Mouse (Mus musculus): ENCODE data around the gene Apopt1. TPM values are rescaled to one million over a fixed set of nuclear protein-coding genes. Genes with fewer than 3 reads are reported as not detected.

Apopt1 gene
- total RNA-seq, 2 experiments from 2014 or later = 37.9 to 38.6 TPM

- intact Hi-C loops (cut with DNase I) = no loop called here
- no peak for DNase-seq (ENCODE audit: extremely low spot score in 1 of 2, low spot score in 2 of 2)
These were observed 77.0 kb downstream of the Apopt1 start for GRCm38 (mm10) chr12:111790090-111790489.

- DNase-seq (ENCODE audit: extremely low spot score in 1 of 2, low spot score in 2 of 2) = no peak
- intact Hi-C loops (cut with DNase I) = no loop called here
These were observed 77.6 kb downstream of the Apopt1 start for GRCm38 (mm10) chr12:111790631-111791030.

GRCm38 (mm10) chr12:111791474-111792104 is 78.5 kb downstream of the Apopt1 start:
- intact Hi-C loops (cut with DNase I) = no loop called here
- no peak for DNase-seq (ENCODE audit: extremely low spot score in 1 of 2, low spot score in 2 of 2)

- intact Hi-C loops (cut with DNase I) = no loop called here
- no peak for DNase-seq (ENCODE audit: extremely low spot score in 1 of 2, low spot score in 2 of 2)
These were observed 81.0 kb downstream of the Apopt1 start for GRCm38 (mm10) chr12:111794102-111794501.

GRCm38 (mm10) chr12:111794526-111795179 is 81.6 kb downstream of the Apopt1 start:
- no peak for DNase-seq (ENCODE audit: extremely low spot score in 1 of 2, low spot score in 2 of 2)
- intact Hi-C loops (cut with DNase I) = no loop called here

- peak in 1 of 2 experiments; percentile 63 for DNase-seq (ENCODE audit: extremely low spot score in 1 of 2, low spot score in 2 of 2)
- intact Hi-C loops (cut with DNase I) = no loop called here
These were observed 82.3 kb downstream of the Apopt1 start for GRCm38 (mm10) chr12:111795180-111795895.

GRCm38 (mm10) chr12:111797251-111797650 is 84.2 kb downstream of the Apopt1 start:
- DNase-seq (ENCODE audit: extremely low spot score in 1 of 2, low spot score in 2 of 2) = no peak
- intact Hi-C loops (cut with DNase I) = no loop called here

GRCm38 (mm10) chr12:111798493-111798892 is 85.4 kb downstream of the Apopt1 start:
- intact Hi-C loops (cut with DNase I) = no loop called here
- DNase-seq (ENCODE audit: extremely low spot score in 1 of 2, low spot score in 2 of 2) = no peak

- intact Hi-C loops (cut with DNase I) = no loop called here
- no peak for DNase-seq (ENCODE audit: extremely low spot score in 1 of 2, low spot score in 2 of 2)
These were observed 87.6 kb downstream of the Apopt1 start for GRCm38 (mm10) chr12:111800459-111801183.

- intact Hi-C loops (cut with DNase I) = no loop called here
- no peak for DNase-seq (ENCODE audit: extremely low spot score in 1 of 2, low spot score in 2 of 2)
These were observed 90.5 kb downstream of the Apopt1 start for GRCm38 (mm10) chr12:111803538-111803937.

Other genes starting within 250 kb of the Apopt1 start
- 1 to 10 TPM; 4.0 TPM for gene Gm266, start 227.4 kb upstream of the Apopt1 start, total RNA-seq (2021)
- gene Eif5, start 175.2 kb upstream of the Apopt1 start, total RNA-seq (2021) = 100 to 1,000 TPM; 265 to 276 TPM
- 100 to 1,000 TPM; 132 to 137 TPM for gene Mark3, start 138.7 kb upstream of the Apopt1 start, total RNA-seq (2021)
- 1,000 to 10,000 TPM in 1 of 2 experiments, 100 to 1,000 TPM in 1; 966 to 1,046 TPM for gene Ckb, start 40.9 kb upstream of the Apopt1 start, total RNA-seq (2021)
- gene Trmt61a, start 35.2 kb upstream of the Apopt1 start, total RNA-seq (2021) = 10 to 100 TPM; 19.2 to 19.5 TPM
- 10 to 100 TPM; 40.6 to 43.2 TPM for gene Bag5, start within 50 bp of the Apopt1 start, total RNA-seq (2021)
- 100 to 1,000 TPM; 901 to 907 TPM for gene Klc1, start 45.6 kb downstream of the Apopt1 start, total RNA-seq (2021)
- gene Xrcc3, start 100.6 kb downstream of the Apopt1 start, total RNA-seq (2021) = 1 to 10 TPM; 3.0 to 3.2 TPM
- 10 to 100 TPM; 14.9 to 19.2 TPM for gene Zfyve21, start 100.9 kb downstream of the Apopt1 start, total RNA-seq (2021)
- 10 to 100 TPM; 60.8 to 61.3 TPM for gene Ppp1r13b, start 194.8 kb downstream of the Apopt1 start, total RNA-seq (2021)